Comparison of ENCODE assay signal across 8 mouse cellular contexts in the genomic region with DNA sequence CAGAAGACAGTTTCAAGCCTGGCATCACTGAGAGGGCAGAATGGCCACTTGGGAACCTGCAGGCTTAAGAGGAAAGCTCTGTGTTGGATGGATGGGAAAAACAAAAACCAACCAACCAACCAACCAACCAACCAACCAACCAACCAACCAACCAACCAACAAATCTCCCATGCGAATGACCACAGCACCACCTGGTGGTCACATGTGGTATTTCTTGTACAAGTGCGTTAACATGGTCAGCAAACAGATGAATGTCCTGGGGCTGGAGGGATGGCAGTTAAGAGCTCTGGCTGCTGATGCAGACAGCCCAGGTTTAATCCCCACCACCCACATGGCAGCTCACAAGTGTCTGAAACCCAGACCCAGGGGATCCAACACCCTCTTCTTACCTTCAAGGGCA. TPM values are rescaled to one million over a fixed set of nuclear protein-coding genes. Genes with fewer than 3 reads are reported as not detected.
DNase-seq lines count a peak whose midpoint lies in the region; ATAC-seq and TF ChIP-seq lines count a peak whose summit lies in the region.

No protein-coding gene starts in this region.

- DNase-seq in neural tube, embryonic 10.5 days (ENCODE audit: extremely low spot score, low spot score): peak; percentile 80
- peak; percentile 73 for DNase-seq in kidney, adult 9 months
- peak; percentile 67 for DNase-seq in limb, embryonic 14.5 days (ENCODE audit: low spot score)
- peak; percentile 77 for DNase-seq in retina, postnatal 7 days (ENCODE audit: low read depth, low spot score)
- peak; percentile 40 to 62 for DNase-seq in urinary bladder, adult 18-20 months (ENCODE audit: low spot score in 2 of 2)

- no peak overlapping the region for H3K4me3 ChIP-seq in neural tube, embryonic 15.5 days (replicated peaks)
- no peak overlapping the region for H3K4me3 ChIP-seq in bone marrow macrophage, adult 2 months (ENCODE audit: insufficient read depth, low read length)
- no peak overlapping the region for H3K4me3 ChIP-seq in embryonic fibroblast, embryonic 13.5 days (ENCODE audit: insufficient read depth, low read length)
- no peak overlapping the region for H3K4me3 ChIP-seq in limb, embryonic 14.5 days (replicated peaks; ENCODE audit: low read length)

- H3K36me3 ChIP-seq in neural tube, embryonic 15.5 days: no peaks in the 10 kb centered on the region
- no peaks in the 10 kb centered on the region for H3K36me3 ChIP-seq in limb, embryonic 14.5 days (ENCODE audit: control insufficient read depth, insufficient read depth, low read length)

- H3K27ac ChIP-seq in neural tube, embryonic 15.5 days (replicated peaks): no peak overlapping the region
- no peak overlapping the region for H3K27ac ChIP-seq in bone marrow macrophage, adult 2 months (ENCODE audit: insufficient read depth, low read depth, low read length)
- no peak overlapping the region for H3K27ac ChIP-seq in embryonic fibroblast, embryonic 13.5 days (ENCODE audit: insufficient read depth, low read length)
- no peak overlapping the region for H3K27ac ChIP-seq in limb, embryonic 14.5 days (replicated peaks; ENCODE audit: low read depth, low read length)

- ATAC-seq in neural tube, embryonic 15.5 days (ENCODE audit: low FRiP score): no peak
- no peak for ATAC-seq in limb, embryonic 14.5 days (ENCODE audit: low FRiP score, low read depth)

- H3K4me1 ChIP-seq in neural tube, embryonic 15.5 days: peaks cover 11% of the 10 kb centered on the region; the same call in 1 of the 2 replicates
- H3K4me1 ChIP-seq in bone marrow macrophage, adult 2 months (ENCODE audit: control insufficient read depth, insufficient read depth, low read length): no peaks in the 10 kb centered on the region
- no peaks in the 10 kb centered on the region for H3K4me1 ChIP-seq in embryonic fibroblast, embryonic 13.5 days (ENCODE audit: control insufficient read depth, insufficient read depth, low read length)
- H3K4me1 ChIP-seq in limb, embryonic 14.5 days (ENCODE audit: control insufficient read depth, insufficient read depth, low read length): 0 out of 2 replicates have a peak, but pooled peaks cover 3% of the 10 kb centered on the region

- 0% methylated on average over 2 of the region's 2 CpGs for whole genome bisulfite sequencing in neural tube, embryonic 15.5 days
- WGBS in limb, embryonic 14.5 days: 4% methylated on average over 2 of the region's 2 CpGs

- H3K9me3 ChIP-seq in neural tube, embryonic 15.5 days (replicated peaks): no peaks in the 10 kb centered on the region
- H3K9me3 ChIP-seq in limb, embryonic 14.5 days (ENCODE audit: control insufficient read depth, low read length): no peaks in the 10 kb centered on the region

- TF ChIP-seq POLR2A in bone marrow macrophage, adult 2 months (IDR thresholded peaks at IDR 0.05; ENCODE audit: borderline replicate concordance, low read depth, low read length): no peak
- TF ChIP-seq POLR2A in embryonic fibroblast, embryonic 13.5 days (IDR thresholded peaks at IDR 0.05; ENCODE audit: low read depth, low read length): no peak
- no peak for TF ChIP-seq POLR2A in limb, embryonic 14.5 days (IDR thresholded peaks at IDR 0.05; ENCODE audit: borderline replicate concordance, extremely low read depth, insufficient read depth, insufficient read length)

- H3K9ac ChIP-seq in neural tube, embryonic 15.5 days (replicated peaks): no peak overlapping the region
- no peak overlapping the region for H3K9ac ChIP-seq in limb, embryonic 14.5 days (ENCODE audit: low read depth, low read length, severe bottlenecking)

- peak; percentile 64 for TF ChIP-seq CTCF in bone marrow macrophage, adult 2 months (IDR thresholded peaks at IDR 0.05; ENCODE audit: low read depth, low read length)
- TF ChIP-seq CTCF in embryonic fibroblast, embryonic 13.5 days (IDR thresholded peaks at IDR 0.05; ENCODE audit: borderline replicate concordance, insufficient read depth, low read length): peak; percentile 41; the same call in 1 of the 2 replicates

- peaks cover 18% of the 10 kb centered on the region for H3K27me3 ChIP-seq in neural tube, embryonic 15.5 days (replicated peaks)
- no peaks in the 10 kb centered on the region; the same call in 1 of the 2 replicates for H3K27me3 ChIP-seq in limb, embryonic 14.5 days (ENCODE audit: control insufficient read depth, insufficient read depth, low read length)

- H3K4me2 ChIP-seq in neural tube, embryonic 15.5 days: no peak overlapping the region
- no peak overlapping the region for H3K4me2 ChIP-seq in limb, embryonic 14.5 days (replicated peaks; ENCODE audit: low read depth, low read length, severe bottlenecking)

RNA-seq across cellular contexts. Expression of a gene that starts 52.7 kb away (rescaled TPM):
- polyA plus RNA-seq in neural tube, embryonic 15.5 days (2015; fragmentation: Nextera tagmentation; extraction: Ambion mirVana): 65.2 and 68.5 TPM in 2 replicates
- 42.9 and 43.3 TPM in 2 replicates for polyA plus RNA-seq in bone marrow macrophage, adult 2 months (2012; ENCODE audit: insufficient read depth, insufficient read length, missing spikeins)
- 64.6 and 78.4 TPM in 2 replicates for polyA plus RNA-seq in embryonic fibroblast, embryonic 13.5 days (2011; ENCODE audit: insufficient read length, low read depth, missing spikeins)
- polyA plus RNA-seq in limb, embryonic 14.5 days (2012; rRNA removed): 35.2 and 46.1 TPM in 2 replicates
- polyA plus RNA-seq in limb, embryonic 14.5 days (2014; fragmentation: Nextera tagmentation; extraction: Ambion mirVana): 65.1 and 74.4 TPM in 2 replicates
